Mouse (Mus musculus): ENCODE measurements around the gene Sdk1.

The Sdk1 gene

GRCm38 (mm10) chr5:142022877-142023580 lies 781.7 kb downstream of the Sdk1 start:
- DNase-seq, result no peak

GRCm38 (mm10) chr5:142024448-142024847 lies 783.2 kb downstream of the Sdk1 start:
- peak in 1 of 2 experiments; percentile 19 for DNase-seq

- DNase-seq, result no peak
Observed at GRCm38 (mm10) chr5:142036536-142036935, 795.2 kb downstream of the Sdk1 start.

- no peak for DNase-seq
Observed at GRCm38 (mm10) chr5:142039236-142039635, 797.9 kb downstream of the Sdk1 start.

GRCm38 (mm10) chr5:142039891-142040530 lies 798.7 kb downstream of the Sdk1 start:
- peak in 1 of 2 experiments; percentile 45 for DNase-seq

- peak; percentile 32 to 38 for DNase-seq
Observed at GRCm38 (mm10) chr5:142041226-142041802, 800.0 kb downstream of the Sdk1 start.

GRCm38 (mm10) chr5:142061781-142062180 lies 820.5 kb downstream of the Sdk1 start:
- DNase-seq, result no peak

GRCm38 (mm10) chr5:142071322-142071721 lies 830.0 kb downstream of the Sdk1 start:
- DNase-seq, result peak; percentile 37 to 46

- DNase-seq, result no peak
Observed at GRCm38 (mm10) chr5:142073901-142074300, 832.6 kb downstream of the Sdk1 start.

- DNase-seq, result peak; percentile 61 to 64
Observed at GRCm38 (mm10) chr5:142074561-142075500, 833.5 kb downstream of the Sdk1 start.

GRCm38 (mm10) chr5:142080661-142081060 lies 839.4 kb downstream of the Sdk1 start:
- no peak for DNase-seq

GRCm38 (mm10) chr5:142081076-142081475 lies 839.8 kb downstream of the Sdk1 start:
- DNase-seq, result peak; percentile 71 to 82

GRCm38 (mm10) chr5:142096377-142096841 lies 855.1 kb downstream of the Sdk1 start:
- DNase-seq, result peak; percentile 82 to 90

GRCm38 (mm10) chr5:142100176-142100575 lies 858.9 kb downstream of the Sdk1 start:
- peak; percentile 43 to 54 for DNase-seq

- no peak for DNase-seq
Observed at GRCm38 (mm10) chr5:142107434-142107833, 866.1 kb downstream of the Sdk1 start.

- peak in 1 of 2 experiments; percentile 27 for DNase-seq
Observed at GRCm38 (mm10) chr5:142111989-142112388, 870.7 kb downstream of the Sdk1 start.

- DNase-seq, result no peak
Observed at GRCm38 (mm10) chr5:142113210-142114175, 872.2 kb downstream of the Sdk1 start.

GRCm38 (mm10) chr5:142127779-142128178 lies 886.5 kb downstream of the Sdk1 start:
- DNase-seq, result no peak

GRCm38 (mm10) chr5:142128181-142128611 lies 886.9 kb downstream of the Sdk1 start:
- DNase-seq, result no peak

- DNase-seq, result no peak
Observed at GRCm38 (mm10) chr5:142130004-142130403, 888.7 kb downstream of the Sdk1 start.

- DNase-seq, result peak; percentile 95 to 96
Observed at GRCm38 (mm10) chr5:142139978-142140377, 898.7 kb downstream of the Sdk1 start.

Measured in cerebellum, postnatal 14 days (tissue).